Mouse (Mus musculus) liver, embryonic 14.5 days (tissue): ENCODE results near the gene Ehf. TPM values are rescaled to one million over a fixed set of nuclear protein-coding genes. Genes with fewer than 3 reads are reported as not detected.

Source experiments
- ATAC-seq: fragments of 200-750 bp; cut with Nextera tagmentation; 2 replicates; pipeline ENCODE4 v1.8.0; 2017; ENCODE audit warnings: moderate number of reproducible peaks, mild to moderate bottlenecking, moderate library complexity; ENCODE audit not compliant: insufficient read depth
- DNase-seq, 3 experiments: peaks; one replicate each; pipeline ENCODE4 v3.0.0-alpha.2; 2012 to 2013; ENCODE audit warnings: low read depth in 3 of 3, low spot score in 3 of 3
- H3K27ac ChIP-seq: fragments of 300-500 bp; sonication (generic); 2 replicates; pipeline ENCODE4 v1.5.1; 2014; ENCODE audit warnings: moderate library complexity, mild to moderate bottlenecking, control low read depth, inconsistent platforms
- H3K27me3 ChIP-seq: fragments of 300-500 bp; sonication (generic); 2 replicates; pipeline ENCODE4 v1.6.1; 2014; ENCODE audit warnings: mild to moderate bottlenecking, low read length, moderate library complexity; ENCODE audit not compliant: control insufficient read depth, insufficient read depth
- H3K36me3 ChIP-seq: fragments of 300-500 bp; sonication (generic); replicated peaks from 2 replicates; pipeline ENCODE4 v1.6.1; 2014; ENCODE audit warnings: low read depth; ENCODE audit not compliant: control insufficient read depth, insufficient read depth
- H3K4me1 ChIP-seq, 2 experiments: fragments of 200-500 bp in 1 of 2; fragments of 300-500 bp in 1 of 2; sonication (generic) in 1 of 2; replicated peaks; 2 replicates each; pipeline ENCODE4 v1.6.1; 2012 to 2014; ENCODE audit warnings: antibody characterized with exemption in 1 of 2, inconsistent platforms in 1 of 2, low read length in 1 of 2; ENCODE audit not compliant: control insufficient read depth in 2 of 2, insufficient read depth in 2 of 2
- H3K4me2 ChIP-seq: fragments of 300-500 bp; sonication (generic); 2 replicates; pipeline ENCODE4 v1.6.1; 2014; ENCODE audit warnings: low read depth, mild to moderate bottlenecking, control low read depth, moderate library complexity
- H3K4me3 ChIP-seq, 2 experiments: fragments of 200-500 bp in 1 of 2; fragments of 300-500 bp in 1 of 2; sonication (generic) in 1 of 2; 2 replicates each; pipeline ENCODE4 v1.5.1; 2012 to 2014; ENCODE audit warnings: low read depth in 2 of 2, low read length in 2 of 2, mild to moderate bottlenecking in 2 of 2, control low read depth in 1 of 2, inconsistent platforms in 1 of 2, moderate library complexity in 1 of 2; ENCODE audit not compliant: insufficient read depth in 1 of 2
- H3K9ac ChIP-seq: fragments of 300-500 bp; sonication (generic); replicated peaks from 2 replicates; pipeline ENCODE4 v1.6.1; 2014; ENCODE audit warnings: mild to moderate bottlenecking, control low read depth, moderate library complexity
- H3K9me3 ChIP-seq: fragments of 300-500 bp; sonication (generic); 2 replicates; pipeline ENCODE4 v1.6.1; 2016; ENCODE audit warnings: low read length, mixed read lengths; ENCODE audit not compliant: control insufficient read depth
- CTCF ChIP-seq: IDR thresholded peaks from 2 replicates; pipeline ENCODE4 v1.5.1; 2016; ENCODE audit warnings: antibody characterized with exemption, low read depth, control low read depth
- EP300 ChIP-seq: IDR thresholded peaks from 2 replicates; pipeline ENCODE4 v1.6.1; 2016; ENCODE audit warnings: antibody characterized with exemption, low read depth
- WGBS: fragments of 180-500 bp; shearing (Covaris S2); extraction: QIAGEN DNeasy Blood & Tissue Kit; methylation state at CpG from one replicate; pipeline ENCODE4 v1.1.7; 2014; ENCODE audit not compliant: insufficient replicate concordance; 5-methylcytosine and 5-hydroxymethylcytosine counted together
- polyA plus RNA-seq, 2 experiments: library from polyadenylated mRNA; depleted of rRNA in 1 of 2; stranded (reverse) in 1 of 2; unstranded in 1 of 2; fragments of >200 nt; fragmentation: Nextera tagmentation in 1 of 2; extraction: Ambion mirVana in 1 of 2; gene quantifications; 2 replicates each; pipeline versions ENCODE4 v1.2.1 to v1.2.3; 2012 to 2014

Ehf gene
- polyA plus RNA-seq, 2 experiments = 0.04 to 0.08 TPM

GRCm38 (mm10) chr2:103283730-103284129 lies 19.3 kb downstream of the Ehf start:
- Histone ChIP-seq H3K27ac (no peak overlapping the region), H3K9me3 (no peaks in the 10 kb centered on the region), H3K4me2 (no peak overlapping the region), H3K4me3 (no peak overlapping the region), H3K27me3 (no peaks in the 10 kb centered on the region), H3K9ac (no peak overlapping the region), H3K4me1 (no peaks in the 10 kb centered on the region; a peak in 1 of 4 replicates), H3K36me3 (no peaks in the 10 kb centered on the region)
- WGBS = 62% methylated on average over 8 of the region's 8 CpGs
- DNase-seq (no peak), ATAC-seq (no peak)
- no peak for TF ChIP-seq CTCF
- TF ChIP-seq EP300 = no peak

GRCm38 (mm10) chr2:103282184-103282750 lies 20.8 kb downstream of the Ehf start:
- H3K4me2 ChIP-seq = no peak overlapping the region
- ATAC-seq (no peak), DNase-seq (no peak)
- no peaks in the 10 kb centered on the region; a peak in 1 of 4 replicates for H3K4me1 ChIP-seq
- no peaks in the 10 kb centered on the region for H3K9me3 ChIP-seq
- WGBS = 15% methylated on average over 8 of the region's 8 CpGs
- no peaks in the 10 kb centered on the region for H3K27me3 ChIP-seq
- H3K36me3 ChIP-seq = no peaks in the 10 kb centered on the region
- TF ChIP-seq EP300 (no peak), CTCF (no peak)
- no peak overlapping the region for H3K27ac ChIP-seq
- H3K9ac ChIP-seq = no peak overlapping the region
- no peak overlapping the region for H3K4me3 ChIP-seq

GRCm38 (mm10) chr2:103279927-103280326 lies 23.2 kb downstream of the Ehf start:
- Histone ChIP-seq H3K27ac (no peak overlapping the region), H3K4me3 (no peak overlapping the region), H3K36me3 (no peaks in the 10 kb centered on the region), H3K9me3 (no peaks in the 10 kb centered on the region), H3K4me1 (no peaks in the 10 kb centered on the region; a peak in 1 of 4 replicates), H3K27me3 (no peaks in the 10 kb centered on the region), H3K9ac (no peak overlapping the region), H3K4me2 (no peak overlapping the region)
- no peak for DNase-seq
- 71% methylated on average over 1 of the region's 1 CpGs for WGBS
- ATAC-seq = no peak
- TF ChIP-seq EP300 (no peak), CTCF (no peak)

- Histone ChIP-seq H3K27ac (no peak overlapping the region), H3K9me3 (no peaks in the 10 kb centered on the region), H3K27me3 (no peaks in the 10 kb centered on the region), H3K4me1 (no peaks in the 10 kb centered on the region; a peak in 1 of 4 replicates), H3K9ac (no peak overlapping the region), H3K4me3 (no peak overlapping the region), H3K36me3 (no peaks in the 10 kb centered on the region), H3K4me2 (no peak overlapping the region)
- no peak for DNase-seq
- ATAC-seq = no peak
- 52% methylated on average over 1 of the region's 1 CpGs for WGBS
- no peak for TF ChIP-seq EP300
- TF ChIP-seq CTCF = no peak
These were observed 24.6 kb downstream of the Ehf start for GRCm38 (mm10) chr2:103278476-103278875.

- no peaks in the 10 kb centered on the region for H3K9me3 ChIP-seq
- WGBS = 39% methylated on average over 1 of the region's 1 CpGs
- H3K4me1 ChIP-seq = no peaks in the 10 kb centered on the region; a peak in 1 of 4 replicates
- no peak overlapping the region for H3K9ac ChIP-seq
- TF ChIP-seq CTCF (no peak), EP300 (no peak)
- no peaks in the 10 kb centered on the region for H3K27me3 ChIP-seq
- ATAC-seq = no peak
- no peak overlapping the region for H3K4me3 ChIP-seq
- H3K4me2 ChIP-seq = no peak overlapping the region
- H3K36me3 ChIP-seq = no peaks in the 10 kb centered on the region
- no peak for DNase-seq
- H3K27ac ChIP-seq = no peak overlapping the region
These were observed 25.3 kb downstream of the Ehf start for GRCm38 (mm10) chr2:103277794-103278193.
